Mouse (Mus musculus) MN1 (cell line): ENCODE data around the gene Cx3cl1.

Source experiments
- DNase-seq: peaks from one replicate; pipeline ENCODE4 v3.0.0-alpha.2; 2016; ENCODE audit warnings: low spot score

Gene Cx3cl1

GRCm38 (mm10) chr8:94773700-94774171, 1.9 kb downstream of the Cx3cl1 start:
- no peak for DNase-seq

DNA sequence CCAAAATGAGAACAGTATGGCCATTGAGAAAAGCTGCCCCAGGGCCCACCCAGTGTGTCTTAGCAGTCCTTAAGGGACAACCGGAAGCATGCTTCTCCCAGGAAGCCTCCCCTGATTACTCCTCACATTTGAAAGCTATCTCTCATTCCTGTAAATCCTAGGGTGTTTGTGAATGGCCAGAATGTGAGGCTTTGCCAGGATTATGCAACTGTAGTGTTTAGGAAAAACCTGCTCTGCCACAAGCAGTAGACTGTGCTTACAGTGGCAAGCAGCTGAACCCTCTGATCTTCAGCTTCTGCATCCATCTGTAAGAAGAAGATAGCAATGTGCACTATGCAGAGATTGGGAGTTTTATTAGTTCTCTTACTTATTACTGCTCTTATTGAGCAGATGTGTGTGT, 2.8 kb downstream of the Cx3cl1 start:
- DNase-seq = no peak

- DNase-seq = no peak
These were observed 4.5 kb downstream of the Cx3cl1 start for GRCm38 (mm10) chr8:94776346-94776745.

GRCm38 (mm10) chr8:94778036-94778435, 6.2 kb downstream of the Cx3cl1 start:
- DNase-seq = no peak

DNA sequence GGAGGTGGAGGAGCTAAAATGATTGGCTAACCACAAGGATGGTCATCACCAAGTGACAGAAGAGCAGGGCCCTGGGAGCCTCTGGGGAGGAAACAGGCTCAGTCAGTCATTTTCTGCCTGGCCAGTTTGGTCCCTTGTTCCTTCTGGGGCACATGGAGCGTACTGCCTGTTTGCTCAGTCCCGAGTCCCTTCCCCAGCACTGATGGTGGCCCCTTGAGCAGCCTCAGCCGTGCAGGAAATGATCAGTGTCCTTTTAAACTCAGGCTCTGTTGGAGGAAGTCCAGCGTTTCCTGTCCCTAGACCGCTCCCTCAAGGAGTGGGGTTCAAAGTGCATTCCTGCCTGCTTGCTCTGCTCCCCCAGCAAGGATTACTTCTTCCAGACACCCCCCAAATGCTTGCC, 6.7 kb downstream of the Cx3cl1 start:
- DNase-seq = no peak

GRCm38 (mm10) chr8:94778895-94779533, 7.2 kb downstream of the Cx3cl1 start:
- DNase-seq = no peak

GRCm38 (mm10) chr8:94779534-94780294, 7.9 kb downstream of the Cx3cl1 start:
- DNase-seq = no peak

GRCm38 (mm10) chr8:94780491-94781154, 8.8 kb downstream of the Cx3cl1 start:
- no peak for DNase-seq

DNA sequence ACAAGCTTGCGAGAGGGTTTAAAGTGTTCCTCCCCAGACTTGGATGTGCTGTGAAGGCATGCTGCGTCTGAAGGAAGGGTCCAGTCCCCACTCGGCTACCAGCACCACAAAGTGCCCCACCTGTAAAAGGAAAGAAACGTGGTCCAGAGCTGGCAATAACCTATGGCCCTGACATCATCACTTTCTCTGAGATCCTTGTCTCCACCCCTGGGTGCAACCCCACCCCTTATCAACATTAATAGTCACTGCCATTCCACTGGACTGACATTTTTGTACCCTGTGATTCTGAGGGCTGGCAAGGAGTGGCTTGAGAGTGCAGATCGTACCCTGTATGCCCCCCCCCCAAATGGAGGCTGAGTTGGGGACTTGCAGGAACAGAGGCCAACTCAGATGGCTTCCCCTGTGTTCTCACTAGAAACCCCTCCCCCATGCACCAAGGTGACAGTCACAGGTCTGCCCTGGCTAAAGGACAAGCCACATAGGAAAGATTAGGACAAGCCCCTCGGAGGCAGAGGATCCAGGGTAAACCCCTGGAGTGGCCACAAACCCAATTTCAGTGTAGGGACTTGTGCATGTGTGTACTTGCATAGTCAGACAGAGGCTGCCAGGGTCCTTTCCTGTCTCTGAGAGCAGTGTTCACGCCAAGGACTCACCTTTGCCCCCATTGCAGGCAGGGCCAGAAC, 9.5 kb downstream of the Cx3cl1 start:
- DNase-seq = no peak

GRCm38 (mm10) chr8:94781838-94782235, 10.0 kb downstream of the Cx3cl1 start:
- DNase-seq = no peak

DNA sequence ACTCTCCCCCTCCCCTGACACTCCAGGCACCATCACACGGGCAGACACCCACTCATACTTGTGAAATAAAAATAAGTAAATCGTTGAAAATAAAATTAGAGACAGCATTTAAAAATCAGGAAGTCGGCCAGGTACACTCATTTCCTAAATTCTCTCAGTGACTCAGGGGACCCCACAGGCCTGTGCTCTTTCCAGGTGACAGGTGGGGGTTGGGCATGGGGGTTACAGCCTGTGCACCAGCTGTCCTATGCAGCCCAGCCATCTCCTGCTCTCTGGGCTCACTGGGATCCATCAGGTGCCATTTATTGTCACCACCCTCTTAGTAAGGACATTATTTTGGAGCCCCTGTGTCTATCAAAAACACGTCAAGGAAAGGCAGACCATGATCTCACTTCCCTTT, 12.1 kb downstream of the Cx3cl1 start:
- no peak for DNase-seq

GRCm38 (mm10) chr8:94785247-94785985, 13.6 kb downstream of the Cx3cl1 start:
- peak; percentile 66 for DNase-seq

DNA sequence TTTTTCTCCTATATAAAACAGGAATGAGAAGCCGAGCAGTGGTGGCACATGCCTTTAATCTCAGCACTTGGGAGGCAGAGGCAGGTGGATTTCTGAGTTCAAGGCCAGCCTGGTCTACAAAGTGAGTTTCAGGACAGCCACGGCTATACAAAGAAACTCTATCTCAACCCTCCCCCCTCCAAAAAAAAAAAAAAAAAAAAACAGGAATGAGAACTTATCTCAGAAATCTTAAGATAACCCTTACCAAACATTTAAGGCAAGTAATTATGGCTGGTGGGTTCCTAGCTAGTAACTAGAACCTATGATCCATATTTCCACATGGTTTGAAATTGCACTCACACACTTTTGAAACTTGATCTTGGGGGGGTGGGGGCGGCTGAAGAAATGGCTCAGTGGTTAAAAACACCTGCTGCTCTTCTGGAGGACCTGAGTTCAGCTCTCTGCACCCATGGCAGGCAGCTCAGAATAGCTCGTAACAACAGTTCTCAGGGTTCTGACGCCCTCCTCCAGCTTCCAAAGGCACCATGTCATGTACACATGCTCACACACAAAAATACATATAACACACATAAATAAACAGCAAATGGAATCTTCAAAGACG, 14.3 kb downstream of the Cx3cl1 start:
- DNase-seq = no peak

- DNase-seq = peak; percentile 61
These were observed 16.0 kb downstream of the Cx3cl1 start for GRCm38 (mm10) chr8:94787524-94788501.

- DNase-seq = no peak
These were observed 17.6 kb downstream of the Cx3cl1 start for GRCm38 (mm10) chr8:94789256-94789955.

- DNase-seq = no peak
These were observed 22.6 kb downstream of the Cx3cl1 start for GRCm38 (mm10) chr8:94794368-94794767.

GRCm38 (mm10) chr8:94794782-94795181, 23.0 kb downstream of the Cx3cl1 start:
- DNase-seq = no peak

- no peak for DNase-seq
These were observed 28.6 kb downstream of the Cx3cl1 start for GRCm38 (mm10) chr8:94800278-94800968.
